Mouse (Mus musculus) bone marrow, adult 2 months (tissue): ENCODE data around the gene Dnal4. TPM values are rescaled to one million over a fixed set of nuclear protein-coding genes. Genes with fewer than 3 reads are reported as not detected.

Experiments
- H3K27ac ChIP-seq: fragments of 200-500 bp; 2 replicates; pipeline ENCODE4 v1.5.1; 2012; ENCODE audit warnings: low read depth, mild to moderate bottlenecking, control low read depth, inconsistent platforms, low read length; ENCODE audit not compliant: control insufficient read depth, poor library complexity, insufficient read depth
- H3K4me1 ChIP-seq: fragments of 200-500 bp; 2 replicates; pipeline ENCODE4 v1.6.1; 2011; ENCODE audit warnings: low read length; ENCODE audit not compliant: control insufficient read depth, insufficient read depth
- H3K4me3 ChIP-seq: fragments of 200-500 bp; replicated peaks from 2 replicates; pipeline ENCODE3; 2011; ENCODE audit warnings: mild to moderate bottlenecking, low read depth, low read length, control low read depth; ENCODE audit not compliant: control insufficient read depth
- CTCF ChIP-seq: fragments of 200-500 bp; IDR thresholded peaks from 2 replicates; pipeline ENCODE4 v1.5.1; 2011; ENCODE audit warnings: low read length, control low read depth; ENCODE audit not compliant: control insufficient read depth, insufficient read depth
- POLR2A ChIP-seq: fragments of 200-500 bp; IDR thresholded peaks from 2 replicates; pipeline ENCODE4 v1.6.1; 2011; ENCODE audit warnings: low read depth, mild to moderate bottlenecking, control low read depth, low read length, borderline replicate concordance; ENCODE audit not compliant: control insufficient read depth
- WGBS: fragments of 180-500 bp; shearing (Covaris S2); methylation state at CpG from one replicate; pipeline ENCODE4 v1.1.7; 2018; 5-methylcytosine and 5-hydroxymethylcytosine counted together
- polyA plus RNA-seq: library from polyadenylated mRNA; stranded (reverse); fragments of >200 nt; gene quantifications from 2 replicates; pipeline ENCODE4 v1.2.4, GENCODE M21; 2011; ENCODE audit warnings: low replicate concordance; ENCODE audit not compliant: missing spikeins, insufficient read depth, insufficient read length

The Dnal4 gene
- polyA plus RNA-seq, 1 experiment: 8.4 TPM

DNA sequence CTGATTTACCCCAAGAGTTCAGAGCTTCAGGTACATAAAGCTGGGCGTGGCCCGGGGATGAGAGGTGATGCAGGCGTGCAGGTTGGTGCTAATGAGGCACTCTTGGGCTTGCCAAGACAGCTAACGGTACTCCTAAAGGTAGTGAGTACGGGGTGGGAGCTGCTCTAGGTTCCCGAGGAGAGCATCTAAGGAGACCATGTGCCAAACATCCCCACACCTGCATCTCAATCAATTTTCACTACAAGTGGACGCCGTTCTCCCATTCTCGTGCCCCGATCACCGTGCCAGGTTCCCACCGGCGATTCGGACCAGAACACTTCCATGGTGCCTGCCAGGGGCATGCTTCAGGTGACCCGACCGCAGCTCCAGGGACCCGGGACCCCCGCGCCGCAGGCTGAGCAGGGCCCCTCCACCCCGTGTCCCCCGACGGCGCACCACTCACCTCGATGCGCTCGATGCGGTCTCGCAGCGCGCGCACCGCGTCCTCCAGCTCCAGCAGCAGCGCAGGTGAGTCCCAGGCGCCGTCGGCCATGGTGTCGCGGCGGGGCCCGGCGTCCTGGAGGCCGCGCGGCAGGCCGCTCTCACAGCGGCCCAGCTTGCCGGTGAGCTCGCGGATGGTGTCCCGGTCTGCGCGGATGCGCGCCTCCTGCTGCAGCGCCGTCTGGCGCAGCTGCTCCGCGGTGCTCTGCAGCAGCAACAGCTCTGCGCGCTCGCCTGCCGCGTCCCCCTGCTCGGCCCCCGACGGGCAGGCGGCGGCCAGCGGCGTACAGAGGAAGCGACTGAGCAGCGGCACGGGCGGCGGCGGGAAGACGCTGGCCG is 26.1 kb upstream of the Dnal4 start:
- no peak for TF ChIP-seq POLR2A
- TF ChIP-seq CTCF: no peak
- H3K4me1 ChIP-seq: no peaks in the 10 kb centered on the region
- no peak overlapping the region for H3K4me3 ChIP-seq
- 7% methylated on average over 81 of the region's 81 CpGs for WGBS
- no peak overlapping the region; the same call in 1 of the 2 replicates for H3K27ac ChIP-seq

DNA sequence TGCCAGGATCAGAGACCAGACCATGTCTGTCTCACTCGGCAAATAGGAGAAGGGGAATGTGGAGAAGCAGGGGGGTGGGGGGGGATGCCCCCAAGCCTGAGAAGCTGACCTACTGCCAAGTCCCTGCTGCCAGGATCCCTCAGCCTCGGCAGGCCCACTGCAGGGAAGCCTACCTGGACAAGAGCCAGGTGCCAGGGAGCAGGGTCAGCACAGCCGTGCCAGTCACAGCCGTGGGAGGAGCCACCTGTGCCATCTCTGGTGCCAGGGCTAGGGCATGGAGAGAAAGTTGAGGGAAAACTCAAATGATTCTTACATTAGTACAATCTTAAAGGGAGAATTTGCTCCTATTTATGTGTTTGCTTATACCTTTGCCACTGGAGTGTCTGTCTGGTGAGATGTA is 24.7 kb upstream of the Dnal4 start:
- no peaks in the 10 kb centered on the region for H3K4me1 ChIP-seq
- TF ChIP-seq CTCF: no peak
- no peak for TF ChIP-seq POLR2A
- WGBS: 53% methylated on average over 4 of the region's 4 CpGs
- no peak overlapping the region for H3K4me3 ChIP-seq
- H3K27ac ChIP-seq: no peak overlapping the region

DNA sequence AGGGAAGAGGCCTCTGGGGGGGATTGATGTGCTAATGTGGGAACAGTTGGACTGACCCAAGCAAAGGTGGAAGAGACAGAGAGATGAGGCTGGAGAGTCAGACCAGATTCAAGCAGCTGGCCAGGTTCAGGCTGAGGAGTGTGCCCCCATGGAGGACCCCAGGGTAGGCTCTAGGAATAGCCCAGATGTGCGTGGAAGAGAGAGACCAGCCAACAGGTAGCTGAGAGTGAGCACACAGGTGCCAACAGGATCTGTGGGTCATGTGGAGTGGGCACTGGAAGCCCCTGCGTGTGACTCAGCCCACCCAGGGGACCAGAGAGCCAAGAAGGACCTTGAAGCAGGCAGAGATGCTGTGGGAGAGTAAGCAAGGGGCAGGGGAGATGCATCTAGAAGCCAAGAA is 24.0 kb upstream of the Dnal4 start:
- 62% methylated on average over 2 of the region's 2 CpGs for WGBS
- TF ChIP-seq CTCF: no peak
- TF ChIP-seq POLR2A: no peak
- H3K4me3 ChIP-seq: no peak overlapping the region
- H3K4me1 ChIP-seq: no peaks in the 10 kb centered on the region
- no peak overlapping the region for H3K27ac ChIP-seq

DNA sequence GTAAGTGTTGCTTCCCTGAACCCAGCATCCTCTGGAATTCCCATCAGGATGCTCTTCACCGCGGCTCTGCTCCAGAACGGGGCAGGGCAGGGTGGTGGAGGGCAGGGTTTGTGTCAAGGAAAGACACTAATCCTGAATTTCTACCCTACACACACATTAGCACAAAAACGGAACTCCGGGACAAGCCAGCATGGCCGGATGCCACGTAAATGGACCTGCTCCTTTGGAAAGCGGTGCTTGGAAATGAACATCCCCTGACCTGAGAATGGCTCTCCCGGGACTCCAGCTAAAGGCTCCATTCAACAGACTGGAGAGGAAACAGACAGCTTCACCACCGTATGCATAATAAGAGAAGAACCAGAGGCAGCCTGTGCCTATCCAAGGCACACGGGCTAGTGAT is 23.1 kb upstream of the Dnal4 start:
- no peak overlapping the region for H3K4me3 ChIP-seq
- no peaks in the 10 kb centered on the region for H3K4me1 ChIP-seq
- TF ChIP-seq POLR2A (no peak), CTCF (no peak)
- WGBS: 80% methylated on average over 11 of the region's 11 CpGs
- no peak overlapping the region for H3K27ac ChIP-seq

DNA sequence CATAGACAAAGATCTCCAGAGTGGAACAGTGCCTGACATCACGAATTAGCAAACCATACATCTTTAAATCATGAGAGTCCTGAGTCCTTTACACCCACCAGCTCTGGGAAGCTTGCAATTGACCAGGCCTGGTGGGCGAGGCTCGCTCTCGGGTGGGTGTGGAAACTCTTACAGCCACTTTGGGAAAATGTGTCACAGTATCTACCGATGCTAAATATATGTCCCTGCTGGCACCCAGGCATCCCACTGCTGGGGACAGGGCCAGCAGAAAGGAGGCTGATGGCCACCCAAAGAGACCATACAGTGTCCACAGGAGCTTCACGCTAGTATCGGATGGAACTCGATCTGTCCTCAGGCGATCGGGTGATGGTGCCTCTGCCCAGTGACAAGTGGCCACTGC is 20.9 kb upstream of the Dnal4 start:
- H3K27ac ChIP-seq: no peak overlapping the region
- 86% methylated on average over 10 of the region's 10 CpGs for WGBS
- TF ChIP-seq CTCF (no peak), POLR2A (no peak)
- H3K4me3 ChIP-seq: no peak overlapping the region
- H3K4me1 ChIP-seq: no peaks in the 10 kb centered on the region

DNA sequence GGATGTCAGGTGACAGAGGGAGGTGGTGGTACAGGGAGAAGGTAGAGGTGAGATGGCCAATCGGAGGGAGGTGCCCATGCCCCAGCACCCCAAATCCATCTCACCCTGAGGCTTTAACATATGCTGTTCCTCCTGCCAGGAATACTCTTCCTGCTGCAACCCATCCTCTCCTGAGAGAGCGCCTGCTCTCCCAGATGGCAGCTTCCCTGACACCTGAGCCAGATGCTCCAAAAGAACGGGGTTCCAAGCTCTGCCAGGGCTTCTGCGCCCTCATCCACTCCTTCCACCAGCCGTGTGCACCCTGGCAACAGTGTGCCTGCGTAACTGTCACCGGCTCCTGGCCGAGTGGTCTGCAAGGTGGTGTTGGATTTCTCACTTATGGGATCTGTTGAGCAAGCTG is 20.0 kb upstream of the Dnal4 start:
- 82% methylated on average over 8 of the region's 8 CpGs for WGBS
- Histone ChIP-seq H3K4me3 (no peak overlapping the region), H3K27ac (no peak overlapping the region), H3K4me1 (no peaks in the 10 kb centered on the region)
- TF ChIP-seq CTCF (no peak), POLR2A (no peak)

DNA sequence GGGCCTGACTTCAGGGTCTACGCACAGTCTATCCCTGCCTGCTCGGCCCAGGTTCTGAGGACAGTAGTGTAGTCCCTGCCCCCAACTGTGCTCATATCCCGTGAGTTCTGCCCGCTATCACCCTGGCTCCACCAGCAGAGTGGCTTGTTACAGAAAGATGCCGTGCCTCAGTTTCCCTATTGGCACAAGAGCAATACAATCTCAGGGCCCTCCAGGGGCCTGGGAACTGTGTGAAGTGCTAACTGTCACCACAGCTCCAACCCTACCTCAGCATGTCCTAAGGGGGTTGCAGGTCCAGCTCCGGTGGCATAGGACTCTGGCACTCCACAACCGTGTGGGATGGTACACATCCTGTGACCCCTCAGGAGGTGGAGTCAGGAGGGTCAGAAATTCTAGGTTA is 19.4 kb upstream of the Dnal4 start:
- H3K27ac ChIP-seq: no peak overlapping the region
- no peak overlapping the region for H3K4me3 ChIP-seq
- 82% methylated on average over 7 of the region's 7 CpGs for WGBS
- no peaks in the 10 kb centered on the region for H3K4me1 ChIP-seq
- TF ChIP-seq CTCF (no peak), POLR2A (no peak)

DNA sequence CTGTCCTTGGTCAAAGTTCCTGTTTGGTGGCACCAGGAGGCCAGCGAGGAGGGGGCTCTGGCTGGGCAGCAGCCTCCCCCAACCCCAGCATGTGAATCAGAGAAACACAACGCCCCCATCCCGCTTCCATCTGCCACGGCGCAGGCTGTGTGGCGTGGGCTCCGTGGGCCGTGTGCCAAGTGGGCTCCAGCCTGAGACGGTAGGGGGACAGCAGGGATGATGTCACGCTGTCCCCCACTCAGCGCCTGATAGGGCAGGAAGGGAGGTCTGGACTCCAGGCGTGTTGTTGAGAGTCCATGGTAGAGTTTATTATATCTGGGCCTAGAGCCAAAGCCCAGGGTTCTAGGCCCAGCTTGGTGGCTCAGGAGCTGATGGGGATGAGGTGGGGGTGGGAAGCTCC is 18.6 kb upstream of the Dnal4 start:
- WGBS: 83% methylated on average over 12 of the region's 12 CpGs
- no peaks in the 10 kb centered on the region for H3K4me1 ChIP-seq
- no peak for TF ChIP-seq CTCF
- TF ChIP-seq POLR2A: no peak
- no peak overlapping the region for H3K27ac ChIP-seq
- no peak overlapping the region for H3K4me3 ChIP-seq
